Mouse (Mus musculus) forebrain, embryonic 11.5 days (tissue): ENCODE data around the gene Rack1. TPM values are rescaled to one million over a fixed set of nuclear protein-coding genes. Genes with fewer than 3 reads are reported as not detected.
"Not testable (repeated sequence)": the region's sequence is repeated elsewhere in the genome, so short reads cannot be mapped to it uniquely, and the experiment has no call there.

ENCODE experiments used
- ATAC-seq: fragments of 200-750 bp; cut with Nextera tagmentation; replicated peaks from 2 replicates; pipeline ENCODE4 v1.8.0; 2017; ENCODE audit warnings: moderate TSS enrichment; ENCODE audit not compliant: low FRiP score
- DNase-seq: peaks from one replicate; pipeline ENCODE4 v3.0.0-alpha.2; 2017; ENCODE audit warnings: low spot score
- H3K27ac ChIP-seq: fragments of 300-500 bp; sonication (generic); 2 replicates; pipeline ENCODE4 v1.5.1; 2014; ENCODE audit warnings: low read depth, low read length
- H3K27me3 ChIP-seq: fragments of 300-500 bp; sonication (generic); 2 replicates; pipeline ENCODE4 v1.6.1; 2014; ENCODE audit warnings: mild to moderate bottlenecking, low read length, mixed read lengths; ENCODE audit not compliant: control insufficient read depth, insufficient read depth
- H3K36me3 ChIP-seq: fragments of 300-500 bp; sonication (generic); 2 replicates; pipeline ENCODE4 v1.6.1; 2014; ENCODE audit warnings: mild to moderate bottlenecking, low read length, moderate library complexity, mixed read lengths; ENCODE audit not compliant: control insufficient read depth, insufficient read depth
- H3K4me1 ChIP-seq: fragments of 300-500 bp; sonication (generic); replicated peaks from 2 replicates; pipeline ENCODE4 v1.6.1; 2014; ENCODE audit warnings: low read length, mixed read lengths; ENCODE audit not compliant: control insufficient read depth, insufficient read depth
- H3K4me2 ChIP-seq: fragments of 300-500 bp; sonication (generic); 2 replicates; pipeline ENCODE4 v1.6.1; 2014; ENCODE audit warnings: low read depth, mild to moderate bottlenecking, low read length, moderate library complexity, mixed read lengths; ENCODE audit not compliant: severe bottlenecking
- H3K4me3 ChIP-seq: fragments of 300-500 bp; sonication (generic); 2 replicates; pipeline ENCODE4 v1.5.1; 2014; ENCODE audit warnings: low read depth, low read length
- H3K9ac ChIP-seq: fragments of 300-500 bp; sonication (generic); 2 replicates; pipeline ENCODE4 v1.6.1; 2014; ENCODE audit warnings: low read length
- H3K9me3 ChIP-seq: fragments of 300-500 bp; sonication (generic); 2 replicates; pipeline ENCODE4 v1.6.1; 2016; ENCODE audit warnings: low read length, mixed read lengths; ENCODE audit not compliant: control insufficient read depth
- WGBS: fragments of 180-500 bp; shearing (Covaris S2); extraction: QIAGEN DNeasy Blood & Tissue Kit; methylation state at CpG from one replicate; pipeline ENCODE4 v1.1.7; 2014; 5-methylcytosine and 5-hydroxymethylcytosine counted together
- polyA plus RNA-seq: library from polyadenylated mRNA; unstranded; fragments of >200 nt; fragmentation: Nextera tagmentation; extraction: Ambion mirVana; gene quantifications from 2 replicates; pipeline ENCODE4 v1.2.1, GENCODE M21; 2014

The Rack1 gene
- 648 and 653 TPM in 2 replicates for polyA plus RNA-seq

DNA sequence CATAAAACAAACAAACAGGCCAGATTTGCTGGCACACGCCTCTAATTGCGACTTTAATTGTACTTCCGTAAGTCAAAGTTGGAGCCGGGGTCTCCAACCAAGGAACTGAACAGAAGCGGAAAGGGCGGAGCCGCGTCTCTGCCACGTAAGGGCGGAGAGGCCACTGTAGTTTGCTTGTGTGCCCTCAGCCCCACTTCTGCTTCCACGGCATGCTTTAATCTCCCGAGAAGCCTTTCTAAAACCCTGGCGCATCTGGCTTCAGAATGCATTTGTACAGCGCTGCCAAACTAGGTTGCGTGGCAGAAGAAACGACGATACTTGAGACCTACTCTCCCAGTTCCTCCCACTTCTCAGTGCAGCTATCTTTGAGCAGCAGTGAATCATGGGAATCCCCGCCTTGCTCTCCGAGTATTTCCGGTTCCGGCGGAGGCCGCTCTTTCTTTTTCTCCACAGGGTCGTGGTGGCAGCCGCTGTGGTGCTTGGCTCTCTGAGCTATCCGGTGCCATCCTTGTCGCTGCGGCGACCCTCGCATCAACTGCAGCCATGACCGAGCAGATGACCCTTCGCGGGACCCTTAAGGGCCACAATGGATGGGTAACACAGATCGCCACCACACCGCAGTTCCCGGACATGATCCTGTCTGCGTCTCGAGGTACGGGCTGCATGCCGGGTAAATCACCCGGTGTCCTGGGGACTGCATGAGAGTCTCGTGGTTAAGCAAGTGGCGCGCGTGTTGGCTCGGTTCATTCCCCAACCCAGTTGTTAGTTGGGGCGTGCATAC is at the start of gene Rack1:
TSS of gene Rack1 (plus strand) at position 412 of the 781 bp plus-strand sequence.
- H3K4me3 ChIP-seq, result peak within 1 kb of the TSS; percentile 87
- peaks cover 28% of the 10 kb centered on the region; the same call in 1 of the 2 replicates for H3K36me3 ChIP-seq
- H3K9ac ChIP-seq, result peak within 1 kb of the TSS; percentile 94
- ATAC-seq, result peak; percentile 92
- peak within 1 kb of the TSS; percentile 93 for H3K27ac ChIP-seq
- peak; percentile 90 for DNase-seq
- H3K4me2 ChIP-seq, result peak within 1 kb of the TSS; percentile 91
- H3K27me3 ChIP-seq, result no peaks in the 10 kb centered on the region
- H3K9me3 ChIP-seq, result no peaks in the 10 kb centered on the region
- peaks cover 7% of the 10 kb centered on the region for H3K4me1 ChIP-seq
- under 1% methylated on average over 47 of the region's 47 CpGs for WGBS

DNA sequence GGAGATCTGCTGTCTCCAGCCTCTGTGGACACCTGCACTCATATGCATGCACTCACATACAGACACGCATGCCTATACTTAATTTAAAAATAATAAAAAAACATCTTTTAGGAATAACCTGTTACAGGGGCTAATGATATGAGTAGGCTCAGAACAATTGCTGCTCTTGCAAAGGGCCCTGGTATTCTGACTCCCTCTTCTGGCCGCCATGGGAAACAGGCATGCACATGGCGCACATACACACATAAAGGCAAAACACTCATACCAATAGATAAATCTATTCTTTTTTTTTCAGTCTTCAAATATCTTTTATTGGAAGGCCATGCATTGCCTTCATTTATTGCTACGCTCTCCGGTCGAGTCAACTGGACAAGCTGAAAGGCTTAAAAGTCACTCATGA is 49.7 kb upstream of the Rack1 start:
- Histone ChIP-seq H3K4me1 (no peaks in the 10 kb centered on the region), H3K9me3 (no peaks in the 10 kb centered on the region), H3K27me3 (no peaks in the 10 kb centered on the region), H3K4me3 (no peak overlapping the region), H3K36me3 (no peaks in the 10 kb centered on the region), H3K9ac (no peak overlapping the region), H3K27ac (no peak overlapping the region), H3K4me2 (no peak overlapping the region)
- ATAC-seq, result no peak
- WGBS, result 93% methylated on average over 6 of the region's 6 CpGs
- no peak for DNase-seq

DNA sequence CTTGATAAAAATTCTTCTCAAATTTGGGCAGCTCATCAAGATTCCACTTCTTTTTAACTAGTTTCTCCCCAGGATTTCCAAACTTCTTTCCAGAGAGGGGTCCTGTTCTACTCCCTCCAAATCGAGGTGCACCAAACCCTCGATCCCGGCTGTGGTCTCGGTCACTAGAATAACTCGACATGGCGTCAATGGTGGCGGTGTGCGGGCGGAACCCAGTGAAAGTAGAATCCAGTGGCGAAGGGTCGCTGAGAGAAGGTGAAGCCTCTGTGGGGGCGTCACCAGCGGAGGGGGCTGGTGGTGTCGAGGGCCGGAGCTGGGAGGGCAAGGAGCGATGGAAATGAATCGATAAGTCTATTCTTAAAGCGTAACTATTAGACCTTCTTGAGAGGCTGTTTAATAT is 46.6 kb upstream of the Rack1 start:
- H3K9me3 ChIP-seq, H3K4me2 ChIP-seq, H3K36me3 ChIP-seq, H3K4me1 ChIP-seq, H3K27ac ChIP-seq, H3K9ac ChIP-seq, H3K27me3 ChIP-seq, H3K4me3 ChIP-seq, ATAC-seq, DNase-seq: not testable (repeated sequence)
- 96% methylated on average over 18 of the region's 18 CpGs for WGBS

DNA sequence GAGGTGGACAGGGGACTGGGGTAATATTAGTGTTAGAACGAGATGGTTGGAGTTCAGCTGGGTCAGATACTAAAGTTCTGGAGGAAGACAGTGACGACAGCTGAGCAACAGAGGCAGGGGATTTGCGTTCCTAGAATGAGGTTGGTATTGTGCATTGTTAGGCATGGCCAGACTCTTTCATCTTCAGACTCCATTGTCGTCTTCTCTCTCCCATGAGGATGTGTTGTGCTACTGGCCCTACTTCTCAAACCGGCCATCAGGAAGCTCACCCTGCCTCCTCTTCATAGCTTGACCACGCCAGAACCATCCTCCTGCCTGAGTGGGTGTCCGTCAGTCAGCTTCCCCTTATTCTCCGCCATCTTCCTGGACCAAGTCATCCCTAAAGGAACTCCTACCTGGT is 41.1 kb upstream of the Rack1 start:
- 82% methylated on average over 8 of the region's 8 CpGs for WGBS
- no peak overlapping the region for H3K27ac ChIP-seq
- no peaks in the 10 kb centered on the region for H3K36me3 ChIP-seq
- 0 out of 2 replicates have a peak, but pooled peaks cover 2% of the 10 kb centered on the region for H3K4me1 ChIP-seq
- ATAC-seq (no peak), DNase-seq (no peak)
- no peak overlapping the region for H3K4me2 ChIP-seq
- H3K9me3 ChIP-seq, result no peaks in the 10 kb centered on the region
- no peak overlapping the region for H3K9ac ChIP-seq
- no peaks in the 10 kb centered on the region for H3K27me3 ChIP-seq
- H3K4me3 ChIP-seq, result no peak overlapping the region

DNA sequence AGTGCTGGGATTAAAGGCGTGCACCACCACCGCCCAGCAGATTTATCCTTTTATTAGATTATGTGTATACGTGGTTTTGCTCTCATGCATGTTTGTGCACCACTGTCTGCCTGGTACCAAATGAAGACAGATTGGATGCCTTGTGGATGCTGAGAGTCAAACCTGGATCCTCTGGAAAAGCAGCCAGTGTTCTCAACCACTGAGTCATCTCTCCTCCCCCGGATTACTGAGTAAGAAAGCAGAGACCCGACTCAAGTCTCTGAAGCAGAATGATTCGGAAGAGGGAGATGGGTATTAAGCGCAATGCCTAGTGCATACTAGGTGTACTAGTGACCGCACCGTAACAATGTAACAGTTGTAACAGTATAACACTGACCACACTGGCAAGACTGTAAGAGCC is 36.0 kb upstream of the Rack1 start:
- Histone ChIP-seq H3K4me1 (no peaks in the 10 kb centered on the region), H3K4me3 (no peak overlapping the region), H3K9ac (no peak overlapping the region), H3K36me3 (no peaks in the 10 kb centered on the region), H3K27ac (no peak overlapping the region), H3K27me3 (no peaks in the 10 kb centered on the region), H3K9me3 (no peaks in the 10 kb centered on the region), H3K4me2 (no peak overlapping the region)
- 91% methylated on average over 9 of the region's 9 CpGs for WGBS
- no peak for DNase-seq
- no peak for ATAC-seq

DNA sequence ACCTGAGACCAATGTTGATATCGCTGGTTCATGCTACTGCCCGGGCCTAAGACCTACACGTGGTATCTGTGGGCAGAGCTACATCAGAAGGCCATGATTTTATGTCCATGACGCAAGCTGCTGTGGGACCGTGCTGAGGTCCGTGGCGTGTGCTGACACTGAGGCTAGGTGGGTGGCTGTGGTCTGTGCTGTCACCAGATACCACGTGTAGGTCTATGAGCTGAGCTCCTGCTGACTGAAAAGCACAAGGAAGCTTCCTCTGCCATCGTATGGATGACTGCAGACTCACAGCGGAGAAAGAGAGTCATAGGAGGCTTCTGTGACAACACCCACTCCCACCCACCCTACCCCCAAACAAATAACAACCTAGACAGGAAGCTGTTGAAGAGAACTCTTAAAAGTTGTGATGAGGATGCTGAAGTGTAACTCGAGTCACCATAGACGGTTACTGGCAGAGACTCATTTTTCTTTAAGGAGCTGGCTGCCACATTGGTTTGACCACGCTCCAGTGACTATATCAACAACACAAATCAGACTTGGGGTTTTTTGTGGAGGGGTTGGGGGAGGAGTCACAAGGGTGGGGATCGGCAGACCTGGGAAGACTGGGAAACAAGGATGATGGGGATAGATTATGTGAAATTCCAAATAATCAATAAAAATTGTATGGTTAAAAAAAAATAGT is 32.8 kb upstream of the Rack1 start:
- no peaks in the 10 kb centered on the region for H3K36me3 ChIP-seq
- no peaks in the 10 kb centered on the region for H3K4me1 ChIP-seq
- H3K9me3 ChIP-seq, result no peaks in the 10 kb centered on the region
- H3K4me2 ChIP-seq, result no peak overlapping the region
- no peak overlapping the region for H3K27ac ChIP-seq
- H3K4me3 ChIP-seq, result no peak overlapping the region
- no peak for ATAC-seq
- no peak for DNase-seq
- 90% methylated on average over 14 of the region's 14 CpGs for WGBS
- no peaks in the 10 kb centered on the region for H3K27me3 ChIP-seq
- H3K9ac ChIP-seq, result no peak overlapping the region

DNA sequence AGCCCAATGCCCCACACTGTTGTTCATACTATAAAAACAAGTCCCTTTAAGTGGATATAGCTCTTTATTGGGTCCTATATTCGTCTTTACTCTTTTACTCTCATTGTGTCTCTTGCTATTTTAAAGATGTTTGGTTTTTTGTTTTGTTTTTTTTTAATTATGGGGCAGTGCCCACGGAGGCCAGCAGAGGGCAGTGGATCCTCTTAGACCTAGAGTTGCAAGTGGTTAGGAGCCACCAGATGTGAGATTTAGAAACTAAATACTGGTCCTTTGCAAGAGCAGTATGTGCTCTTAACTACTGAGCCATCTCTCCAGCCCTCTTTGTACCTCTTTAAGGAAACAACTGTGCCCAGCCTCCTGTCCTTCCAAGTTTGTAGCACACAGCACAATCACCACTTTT is 28.4 kb upstream of the Rack1 start:
- no peaks in the 10 kb centered on the region for H3K4me1 ChIP-seq
- 10% methylated on average over 2 of the region's 2 CpGs for WGBS
- H3K9me3 ChIP-seq, result no peaks in the 10 kb centered on the region
- no peak for ATAC-seq
- H3K4me3 ChIP-seq, result no peak overlapping the region
- H3K36me3 ChIP-seq, result no peaks in the 10 kb centered on the region
- no peaks in the 10 kb centered on the region for H3K27me3 ChIP-seq
- DNase-seq, result no peak
- no peak overlapping the region for H3K27ac ChIP-seq
- no peak overlapping the region for H3K9ac ChIP-seq
- no peak overlapping the region for H3K4me2 ChIP-seq

DNA sequence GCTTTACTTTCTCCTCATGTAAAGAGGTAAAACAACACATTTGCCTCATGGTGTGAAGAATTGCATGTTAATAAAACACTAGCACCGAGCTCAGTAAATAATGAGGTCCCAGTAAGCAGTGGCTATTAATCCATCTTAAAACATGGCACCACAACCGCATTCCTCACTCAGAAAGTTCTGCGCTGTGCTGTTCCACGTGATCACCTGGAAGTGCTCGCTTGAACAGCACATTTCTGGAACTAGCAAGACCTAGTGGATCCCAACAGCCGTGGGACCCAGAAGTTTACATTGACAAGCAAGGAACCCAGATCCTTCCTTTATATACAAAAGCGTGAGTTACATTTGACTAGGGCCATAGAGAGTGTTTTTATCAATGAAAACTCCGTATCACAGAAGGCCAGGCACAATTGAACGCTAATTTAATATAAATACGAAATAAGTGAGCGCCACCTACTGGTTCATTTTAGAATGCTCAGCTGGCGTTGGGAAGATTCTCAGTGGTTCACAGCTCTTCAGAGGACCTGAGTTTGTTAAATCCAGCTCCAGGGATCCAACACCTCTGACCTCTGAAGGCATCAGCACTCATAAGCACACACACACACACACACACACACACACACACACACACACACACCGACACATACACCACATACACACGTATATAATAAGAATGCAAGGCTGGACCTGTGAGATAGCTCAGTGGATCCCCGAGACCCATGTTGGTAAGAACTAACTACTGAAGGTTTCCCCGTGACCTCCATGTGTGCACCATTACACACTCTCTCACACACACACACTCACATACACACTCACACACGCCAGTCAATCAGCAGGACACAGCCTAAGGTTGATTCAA is 25.5 kb upstream of the Rack1 start:
- no peak overlapping the region for H3K9ac ChIP-seq
- H3K9me3 ChIP-seq, result no peaks in the 10 kb centered on the region
- DNase-seq, result peak; percentile 73
- H3K27me3 ChIP-seq, result no peaks in the 10 kb centered on the region
- WGBS, result 35% methylated on average over 17 of the region's 17 CpGs
- H3K4me3 ChIP-seq, result no peak overlapping the region
- no peaks in the 10 kb centered on the region for H3K36me3 ChIP-seq
- ATAC-seq, result peak; percentile 42
- H3K4me2 ChIP-seq, result peak overlapping the region; percentile 31; the same call in 1 of the 2 replicates
- no peaks in the 10 kb centered on the region for H3K4me1 ChIP-seq
- no peak overlapping the region for H3K27ac ChIP-seq
